Mouse (Mus musculus): ENCODE measurements around the gene Hist1h3d.

- TF ChIP-seq CTCF (conservative IDR thresholded peaks at IDR 0.05 in 1 of 2, IDR thresholded peaks at IDR 0.05 in 1 of 2; ENCODE audit: low read depth in 2 of 2, low read length in 2 of 2) (no peak), ELF1 (IDR thresholded peaks at IDR 0.05; ENCODE audit: low read depth, low read length) (no peak), KAT2A (IDR thresholded peaks at IDR 0.05; ENCODE audit: insufficient replicate concordance, low read length) (no peak), EP300 (IDR thresholded peaks at IDR 0.05; ENCODE audit: low read length) (no peak), POLR2A (IDR thresholded peaks at IDR 0.05; ENCODE audit: low read depth, low read length) (no peak), SIN3A (IDR thresholded peaks at IDR 0.05; ENCODE audit: low read length) (no peak), ZC3H11A (IDR thresholded peaks at IDR 0.05; ENCODE audit: low read depth, low read length) (no peak), MAZ (IDR thresholded peaks at IDR 0.05; ENCODE audit: low read depth, low read length) (no peak), RCOR1 (conservative IDR thresholded peaks at IDR 0.05; ENCODE audit: low read depth, low read length) (no peak), JUND (conservative IDR thresholded peaks at IDR 0.05; ENCODE audit: low read depth, low read length) (no peak), UBTF (IDR thresholded peaks at IDR 0.05; ENCODE audit: low read depth, low read length) (no peak), GABPA (IDR thresholded peaks at IDR 0.05; ENCODE audit: insufficient replicate concordance, low read depth, low read length) (no peak), PAX5 (IDR thresholded peaks at IDR 0.05; ENCODE audit: low read length) (no peak), CHD2 (IDR thresholded peaks at IDR 0.05; ENCODE audit: low read length) (no peak)
These were observed 36.1 kb downstream of the Hist1h3d start for GRCm38 (mm10) chr13:23611638-23612037.

Data from CH12.LX (cell line).